In genomic region chr6:94695121-94695930, GRCm38 (mm10) we compare ENCODE assay signal across 10 mouse cellular contexts. TPM values are rescaled to one million over a fixed set of nuclear protein-coding genes. Genes with fewer than 3 reads are reported as not detected.
DNase-seq lines count a peak whose midpoint lies in the region; ATAC-seq and TF ChIP-seq lines count a peak whose summit lies in the region.
"Had no signal": no experiment of that assay in that cellular context is flagged by ENCODE, and none has a peak within 500 bp of the region (broad histone marks: within the 10 kb centered on the region; RNA-seq: fewer than 3 reads in every experiment).

No protein-coding gene starts in this region.

- TF ChIP-seq CTCF in thymus, adult 2 months (IDR thresholded peaks at IDR 0.05; ENCODE audit: borderline replicate concordance, control insufficient read depth, extremely low read depth, insufficient read depth, low read length, poor library complexity) = no peak

- no peak overlapping the region for H3K27ac ChIP-seq in heart, embryonic 11.5 days (ENCODE audit: low read depth, low read length)
- no peak overlapping the region for H3K27ac ChIP-seq in embryonic facial prominence, embryonic 12.5 days
- H3K27ac ChIP-seq in hindbrain, embryonic 13.5 days = no peak overlapping the region
- H3K27ac ChIP-seq in neural tube, embryonic 12.5 days = no peak overlapping the region
- no peak overlapping the region for H3K27ac ChIP-seq in thymus, adult 2 months (ENCODE audit: control insufficient read depth, insufficient read depth, low read length)

- DNase-seq in heart, postnatal 14 days = no peak
- DNase-seq in MN1 (ENCODE audit: low spot score) = no peak
- no peak for DNase-seq in thymus, adult 2 months
- no peak for DNase-seq in ovary, postnatal 10 days (ENCODE audit: low spot score)
- DNase-seq: thymus, postnatal 36 days had no signal

- no peak for ATAC-seq in heart, embryonic 11.5 days (replicated peaks; ENCODE audit: insufficient number of reproducible peaks, low FRiP score, low TSS enrichment)
- ATAC-seq in embryonic facial prominence, embryonic 12.5 days (ENCODE audit: insufficient number of reproducible peaks, insufficient read depth, low FRiP score, low TSS enrichment) = no peak
- no peak for ATAC-seq in hindbrain, embryonic 13.5 days (ENCODE audit: low FRiP score)
- ATAC-seq in neural tube, embryonic 12.5 days (ENCODE audit: low FRiP score, low read depth) = no peak

- WGBS in heart, embryonic 11.5 days (ENCODE audit: insufficient replicate concordance) = 53% methylated on average over 9 of the region's 9 CpGs
- 54% methylated on average over 9 of the region's 9 CpGs for WGBS in embryonic facial prominence, embryonic 12.5 days
- WGBS in hindbrain, embryonic 13.5 days = 45% methylated on average over 9 of the region's 9 CpGs
- WGBS in neural tube, embryonic 12.5 days = 43% methylated on average over 9 of the region's 9 CpGs
- WGBS in thymus, adult 2 months = 91% methylated on average over 9 of the region's 9 CpGs

- intact Hi-C loops in heart, postnatal 14 days (cut with DNase I) = loop anchor here (5.0 kb wide), 3 partner anchors 33 to 73 kb away; no protein-coding TSS in a partner anchor

- peaks cover 55% of the 10 kb centered on the region for H3K4me1 ChIP-seq in heart, embryonic 11.5 days (ENCODE audit: control insufficient read depth, insufficient read depth, low read length)
- peaks cover 75% of the 10 kb centered on the region for H3K4me1 ChIP-seq in embryonic facial prominence, embryonic 12.5 days
- H3K4me1 ChIP-seq in hindbrain, embryonic 13.5 days (replicated peaks) = peaks cover 62% of the 10 kb centered on the region
- H3K4me1 ChIP-seq in neural tube, embryonic 12.5 days = peaks cover 61% of the 10 kb centered on the region
- peaks cover 33% of the 10 kb centered on the region for H3K4me1 ChIP-seq in thymus, adult 2 months (replicated peaks; ENCODE audit: control insufficient read depth, insufficient read depth, low read length)

- H3K4me2 ChIP-seq in heart, embryonic 11.5 days = peak overlapping the region; percentile 95
- H3K4me2 ChIP-seq in embryonic facial prominence, embryonic 12.5 days (replicated peaks) = peak overlapping the region; percentile 82; the same call in 1 of the 2 replicates
- peak overlapping the region; percentile 92 for H3K4me2 ChIP-seq in hindbrain, embryonic 13.5 days
- peak overlapping the region; percentile 88 for H3K4me2 ChIP-seq in neural tube, embryonic 12.5 days (replicated peaks)

- no peak for TF ChIP-seq POLR2A in thymus, adult 2 months (IDR thresholded peaks at IDR 0.05; ENCODE audit: control insufficient read depth, extremely low read depth, insufficient read depth, low read length, poor library complexity)

- no peaks in the 10 kb centered on the region for H3K27me3 ChIP-seq in heart, embryonic 11.5 days (ENCODE audit: control insufficient read depth, insufficient read depth, low read length)
- H3K27me3 ChIP-seq in embryonic facial prominence, embryonic 12.5 days = peaks cover 9% of the 10 kb centered on the region; the same call in 1 of the 2 replicates
- no peaks in the 10 kb centered on the region for H3K27me3 ChIP-seq in hindbrain, embryonic 13.5 days
- no peaks in the 10 kb centered on the region for H3K27me3 ChIP-seq in neural tube, embryonic 12.5 days (replicated peaks)
- H3K27me3 ChIP-seq in thymus, adult 2 months (ENCODE audit: control insufficient read depth, insufficient read depth, low read length) = no peaks in the 10 kb centered on the region

- no peaks in the 10 kb centered on the region for H3K36me3 ChIP-seq in heart, embryonic 11.5 days (ENCODE audit: control insufficient read depth, insufficient read depth, low read length)
- H3K36me3 ChIP-seq in embryonic facial prominence, embryonic 12.5 days = no peaks in the 10 kb centered on the region
- no peaks in the 10 kb centered on the region for H3K36me3 ChIP-seq in hindbrain, embryonic 13.5 days
- H3K36me3 ChIP-seq in neural tube, embryonic 12.5 days = no peaks in the 10 kb centered on the region
- no peaks in the 10 kb centered on the region for H3K36me3 ChIP-seq in thymus, adult 2 months (ENCODE audit: control insufficient read depth, insufficient read depth, low read length)

- no peak overlapping the region for H3K9ac ChIP-seq in heart, embryonic 11.5 days (ENCODE audit: low read depth, low read length)
- no peak overlapping the region for H3K9ac ChIP-seq in embryonic facial prominence, embryonic 12.5 days
- no peak overlapping the region for H3K9ac ChIP-seq in hindbrain, embryonic 13.5 days
- H3K9ac ChIP-seq in neural tube, embryonic 12.5 days = no peak overlapping the region

- H3K4me3 ChIP-seq in heart, embryonic 11.5 days (ENCODE audit: low read depth, low read length) = no peak overlapping the region
- no peak overlapping the region for H3K4me3 ChIP-seq in embryonic facial prominence, embryonic 12.5 days
- H3K4me3 ChIP-seq in hindbrain, embryonic 13.5 days = peak overlapping the region; percentile 96; the same call in 1 of the 2 replicates
- no peak overlapping the region for H3K4me3 ChIP-seq in neural tube, embryonic 12.5 days
- no peak overlapping the region for H3K4me3 ChIP-seq in thymus, adult 2 months (ENCODE audit: control insufficient read depth, insufficient read depth, low read length)
- H3K4me3 ChIP-seq: myocyte had no signal

- no peaks in the 10 kb centered on the region for H3K9me3 ChIP-seq in heart, embryonic 11.5 days (replicated peaks; ENCODE audit: control insufficient read depth, low read length)
- H3K9me3 ChIP-seq in embryonic facial prominence, embryonic 12.5 days = no peaks in the 10 kb centered on the region
- H3K9me3 ChIP-seq in hindbrain, embryonic 13.5 days = no peaks in the 10 kb centered on the region
- no peaks in the 10 kb centered on the region for H3K9me3 ChIP-seq in neural tube, embryonic 12.5 days

RNA-seq across cellular contexts. Expression of gene Lrig1, which starts 4.6 kb away (rescaled TPM):
- 10.9 and 11.8 TPM in 2 replicates for polyA plus RNA-seq in heart, embryonic 11.5 days (2014; fragmentation: Nextera tagmentation; extraction: Ambion mirVana)
- total RNA-seq in heart, postnatal 14 days (2021) = 10 to 100 TPM; 37.8 to 38.6 TPM
- polyA plus RNA-seq in embryonic facial prominence, embryonic 12.5 days (2016; fragmentation: Nextera tagmentation; extraction: Ambion mirVana) = 20.1 and 23.3 TPM in 2 replicates
- 10.9 and 12.5 TPM in 2 replicates for polyA plus RNA-seq in hindbrain, embryonic 13.5 days (2015; fragmentation: Nextera tagmentation; extraction: Ambion mirVana)
- polyA plus RNA-seq in neural tube, embryonic 12.5 days (2016; fragmentation: Nextera tagmentation; extraction: Ambion mirVana) = 20.4 and 21.0 TPM in 2 replicates
- 58.7 and 62.1 TPM in 2 replicates for polyA plus RNA-seq in thymus, adult 2 months (2012; rRNA removed)
